Mouse (Mus musculus) gastrocnemius, postnatal 36 days (tissue): ENCODE results near the gene Akap2. TPM values are rescaled to one million over a fixed set of nuclear protein-coding genes. Genes with fewer than 3 reads are reported as not detected.

Experiments
- DNase-seq, 2 experiments: peaks; one replicate each; pipeline ENCODE4 v3.0.0; 2022
- intact Hi-C: fragments of 180-260 bp; cut with DNase I; formaldehyde crosslinking; loops from one replicate; pipeline ENCODE4 v1.15.1; 2025
- total RNA-seq, 2 experiments: library from RNA; stranded (reverse); gene quantifications; 2 replicates each; pipeline ENCODE4 v1.2.3; 2021

The Akap2 gene
- total RNA-seq, 2 experiments from 2014 or later, result 29.6 to 35.6 TPM

GRCm38 (mm10) chr4:57822641-57823040, 105.2 kb downstream of the Akap2 start:
- intact Hi-C loops, result no loop called here
- no peak for DNase-seq

- no peak for DNase-seq
- intact Hi-C loops, result no loop called here
These were observed 107.3 kb downstream of the Akap2 start for GRCm38 (mm10) chr4:57824626-57825240.

GRCm38 (mm10) chr4:57826272-57826671, 108.8 kb downstream of the Akap2 start:
- intact Hi-C loops, result no loop called here
- no peak for DNase-seq

- intact Hi-C loops, result no loop called here
These were observed 111.7 kb downstream of the Akap2 start for GRCm38 (mm10) chr4:57829131-57829530.

GRCm38 (mm10) chr4:57829740-57830139, 112.3 kb downstream of the Akap2 start:
- intact Hi-C loops, result no loop called here
- DNase-seq, result no peak

More at GRCm38 (mm10) chr4:57829131-57829530, 111.7 kb downstream of the Akap2 start:
- DNase-seq, result no peak

- intact Hi-C loops, result no loop called here
- no peak for DNase-seq
These were observed 114.9 kb downstream of the Akap2 start for GRCm38 (mm10) chr4:57832318-57832717.

- intact Hi-C loops, result no loop called here
- no peak for DNase-seq
These were observed 115.6 kb downstream of the Akap2 start for GRCm38 (mm10) chr4:57833060-57833459.

GRCm38 (mm10) chr4:57834141-57834540, 116.7 kb downstream of the Akap2 start:
- intact Hi-C loops, result no loop called here
- DNase-seq, result no peak

- intact Hi-C loops, result no loop called here
- no peak for DNase-seq
These were observed 119.6 kb downstream of the Akap2 start for GRCm38 (mm10) chr4:57837089-57837488.

- intact Hi-C loops, result no loop called here
- DNase-seq, result no peak
These were observed 121.9 kb downstream of the Akap2 start for GRCm38 (mm10) chr4:57839343-57839742.

- DNase-seq, result no peak
These were observed 124.5 kb downstream of the Akap2 start for GRCm38 (mm10) chr4:57841911-57842310.

GRCm38 (mm10) chr4:57842472-57843305, 125.2 kb downstream of the Akap2 start:
- intact Hi-C loops, result no loop called here
- no peak for DNase-seq

More at GRCm38 (mm10) chr4:57841911-57842310, 124.5 kb downstream of the Akap2 start:
- intact Hi-C loops, result no loop called here

GRCm38 (mm10) chr4:57845031-57845431, 127.6 kb downstream of the Akap2 start:
- intact Hi-C loops, result no loop called here

GRCm38 (mm10) chr4:57845541-57846210, 128.2 kb downstream of the Akap2 start:
- no peak for DNase-seq
- intact Hi-C loops, result no loop called here

More at GRCm38 (mm10) chr4:57845031-57845431, 127.6 kb downstream of the Akap2 start:
- DNase-seq, result peak; percentile 72 to 87

- no peak for DNase-seq
- intact Hi-C loops, result no loop called here
These were observed 129.0 kb downstream of the Akap2 start for GRCm38 (mm10) chr4:57846381-57846990.

- intact Hi-C loops, result no loop called here
- no peak for DNase-seq
These were observed 129.6 kb downstream of the Akap2 start for GRCm38 (mm10) chr4:57846991-57847422.

- DNase-seq, result no peak
- intact Hi-C loops, result no loop called here
These were observed 130.2 kb downstream of the Akap2 start for GRCm38 (mm10) chr4:57847676-57848075.

GRCm38 (mm10) chr4:57849465-57849864, 132.0 kb downstream of the Akap2 start:
- no peak for DNase-seq
- intact Hi-C loops, result no loop called here

GRCm38 (mm10) chr4:57851731-57852130, 134.3 kb downstream of the Akap2 start:
- no peak for DNase-seq
- intact Hi-C loops, result no loop called here

- intact Hi-C loops, result no loop called here
- DNase-seq, result no peak
These were observed 135.1 kb downstream of the Akap2 start for GRCm38 (mm10) chr4:57852461-57853040.
